Mouse (Mus musculus): ENCODE measurements around the gene Abhd17a. TPM values are rescaled to one million over a fixed set of nuclear protein-coding genes. Genes with fewer than 3 reads are reported as not detected.
A peak's percentile ranks its signal among the peaks of the same experiment; 100 is the strongest.

Gene Abhd17a
- total RNA-seq, 2 experiments from 2014 or later, result 27.7 to 33.5 TPM

GRCm38 (mm10) chr10:80578131-80578750 is 11.9 kb downstream of the Abhd17a start:
- peak; percentile 55 for ATAC-seq (replicated peaks; ENCODE audit: poor library complexity, severe bottlenecking)

GRCm38 (mm10) chr10:80577195-80578130 is 12.7 kb downstream of the Abhd17a start, which contains the start of gene Klf16:
Gene Klf16 (minus strand): TSS chr10:80577321.
- ATAC-seq (replicated peaks; ENCODE audit: poor library complexity, severe bottlenecking), result peak; percentile 70

- ATAC-seq (replicated peaks; ENCODE audit: poor library complexity, severe bottlenecking), result peak; percentile 12; the same call in 1 of the 2 replicates
Measured at GRCm38 (mm10) chr10:80576351-80577194, 13.6 kb downstream of the Abhd17a start.

- ATAC-seq (replicated peaks; ENCODE audit: poor library complexity, severe bottlenecking), result no peak
Measured at GRCm38 (mm10) chr10:80575925-80576324, 14.2 kb downstream of the Abhd17a start.

GRCm38 (mm10) chr10:80574896-80575295 is 15.2 kb downstream of the Abhd17a start:
- ATAC-seq (replicated peaks; ENCODE audit: poor library complexity, severe bottlenecking), result no peak

- no peak for ATAC-seq (replicated peaks; ENCODE audit: poor library complexity, severe bottlenecking)
Measured at GRCm38 (mm10) chr10:80573944-80574343, 16.2 kb downstream of the Abhd17a start.

- no peak for ATAC-seq (replicated peaks; ENCODE audit: poor library complexity, severe bottlenecking)
Measured at GRCm38 (mm10) chr10:80572477-80572876, 17.7 kb downstream of the Abhd17a start.

- ATAC-seq (replicated peaks; ENCODE audit: poor library complexity, severe bottlenecking), result peak; percentile 52
Measured at GRCm38 (mm10) chr10:80570871-80571836, 19.0 kb downstream of the Abhd17a start.

GRCm38 (mm10) chr10:80570419-80570818 is 19.7 kb downstream of the Abhd17a start:
- ATAC-seq (replicated peaks; ENCODE audit: poor library complexity, severe bottlenecking), result no peak

- ATAC-seq (replicated peaks; ENCODE audit: poor library complexity, severe bottlenecking), result peak; percentile 69
Measured at GRCm38 (mm10) chr10:80569664-80570066, 20.5 kb downstream of the Abhd17a start.

GRCm38 (mm10) chr10:80568876-80569275 is 21.3 kb downstream of the Abhd17a start:
- no peak for ATAC-seq (replicated peaks; ENCODE audit: poor library complexity, severe bottlenecking)

GRCm38 (mm10) chr10:80566375-80567092 is 23.6 kb downstream of the Abhd17a start:
- peak; percentile 49 for ATAC-seq (replicated peaks; ENCODE audit: poor library complexity, severe bottlenecking)

GRCm38 (mm10) chr10:80561116-80561944 is 28.8 kb downstream of the Abhd17a start, which contains the start of gene Rexo1:
Gene Rexo1 (minus strand): TSS chr10:80561560.
- peak; percentile 67 for ATAC-seq (replicated peaks; ENCODE audit: poor library complexity, severe bottlenecking)

GRCm38 (mm10) chr10:80560621-80561020 is 29.5 kb downstream of the Abhd17a start:
- peak; percentile 57 for ATAC-seq (replicated peaks; ENCODE audit: poor library complexity, severe bottlenecking)

- ATAC-seq (replicated peaks; ENCODE audit: poor library complexity, severe bottlenecking), result no peak
Measured at GRCm38 (mm10) chr10:80559431-80559830, 30.7 kb downstream of the Abhd17a start.

GRCm38 (mm10) chr10:80557346-80557965 is 32.7 kb downstream of the Abhd17a start:
- ATAC-seq (replicated peaks; ENCODE audit: poor library complexity, severe bottlenecking), result no peak; the same call in 1 of the 2 replicates

- ATAC-seq (replicated peaks; ENCODE audit: poor library complexity, severe bottlenecking), result no peak
Measured at GRCm38 (mm10) chr10:80553997-80554396, 36.1 kb downstream of the Abhd17a start.
